Mouse (Mus musculus) large intestine, adult 2 months (tissue): ENCODE results near the gene Hist1h4m. TPM values are rescaled to one million over a fixed set of nuclear protein-coding genes. Genes with fewer than 3 reads are reported as not detected.
"Not testable (repeated sequence)": the region's sequence is repeated elsewhere in the genome, so short reads cannot be mapped to it uniquely, and the experiment has no call there.

Source experiments
- DNase-seq: peaks from one replicate; pipeline ENCODE4 v3.0.0-alpha.2; 2012; ENCODE audit warnings: low read depth, low spot score
- WGBS: fragments of 180-500 bp; shearing (Covaris S2); methylation state at CpG from one replicate; pipeline ENCODE4 v1.1.7; 2018; 5-methylcytosine and 5-hydroxymethylcytosine counted together
- polyA plus RNA-seq: library from polyadenylated mRNA; depleted of rRNA; stranded (reverse); fragments of >200 nt; gene quantifications from 2 replicates; pipeline ENCODE4 v1.2.3, GENCODE M21; 2012

Gene Hist1h4m
- polyA plus RNA-seq, 1 experiment: 0.98 TPM

DNA sequence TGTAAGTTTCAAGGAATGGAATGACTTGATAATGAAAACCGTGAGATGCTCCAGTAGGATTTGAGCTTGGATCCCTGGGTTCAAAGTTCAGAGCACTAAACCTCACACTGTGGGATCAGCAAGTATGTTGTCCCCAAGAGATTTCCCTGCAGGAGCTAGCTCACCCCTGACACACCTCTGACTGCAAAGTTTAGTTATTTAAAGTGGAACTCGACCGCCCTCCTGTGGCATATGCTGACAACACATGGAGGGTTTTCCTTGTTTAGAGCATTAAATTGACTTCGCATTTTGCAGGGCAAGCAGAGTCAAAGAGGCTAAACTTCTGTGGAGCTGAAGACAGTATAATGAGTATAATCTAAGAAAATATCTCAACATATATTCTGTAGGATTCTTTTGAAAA is 8.5 kb upstream of the Hist1h4m start:
- DNase-seq: not testable (repeated sequence)
- no CpG with 5 or more reads among the region's 4 CpGs for WGBS

DNA sequence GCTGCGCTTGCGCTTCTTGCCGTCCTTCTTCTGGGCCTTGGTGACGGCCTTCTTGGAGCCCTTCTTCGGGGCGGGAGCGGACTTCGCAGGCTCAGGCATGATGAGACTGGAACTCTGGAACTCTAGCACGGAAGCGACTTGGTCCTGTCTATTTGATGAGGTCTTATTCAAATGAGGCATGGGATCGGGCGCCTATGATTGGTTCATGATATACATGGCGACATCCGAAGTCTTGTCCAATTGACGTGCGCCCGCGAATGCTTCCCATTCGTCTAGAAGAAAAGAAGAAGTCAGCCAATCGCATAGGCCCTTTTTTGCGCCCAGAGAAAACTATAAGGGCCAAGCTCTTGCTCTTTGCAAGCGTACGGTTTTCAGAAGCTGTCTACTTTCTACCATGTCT is 1.5 kb upstream of the Hist1h4m start, which contains the start of the genes Hist1h2bq and Hist1h2ao:
Hist1h2bq (minus strand) TSS at position 125 of the 400 bp plus-strand sequence.
Hist1h2ao (plus strand) TSS at position 393 of the 400 bp plus-strand sequence.
- DNase-seq: not testable (repeated sequence)

DNA sequence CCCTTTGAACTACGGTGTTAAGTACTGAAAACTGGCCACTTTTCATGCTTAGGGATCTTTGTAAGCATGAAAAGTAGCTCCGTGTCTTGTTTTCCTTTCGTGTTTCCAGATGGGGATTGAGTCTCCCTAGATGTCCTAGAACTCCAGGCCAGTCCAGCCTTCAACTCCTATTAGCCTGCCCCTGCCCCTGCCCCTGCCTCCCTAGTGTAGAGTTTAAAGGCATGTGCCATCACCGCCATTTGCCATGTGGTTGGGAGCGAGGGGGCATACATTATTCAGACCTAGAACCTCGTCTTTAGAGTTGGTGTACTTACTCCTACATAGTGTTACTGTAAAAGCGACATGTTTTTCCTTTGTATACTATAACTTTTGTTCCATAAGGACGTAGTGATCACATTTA is 472 bp upstream of the Hist1h4m start:
- DNase-seq: not testable (repeated sequence)
- WGBS: no CpG with 5 or more reads among the region's 8 CpGs

More for the DNA sequence above, 1.5 kb upstream of the Hist1h4m start, which contains the start of the genes Hist1h2bq and Hist1h2ao:
- no CpG with 5 or more reads among the region's 23 CpGs for WGBS

DNA sequence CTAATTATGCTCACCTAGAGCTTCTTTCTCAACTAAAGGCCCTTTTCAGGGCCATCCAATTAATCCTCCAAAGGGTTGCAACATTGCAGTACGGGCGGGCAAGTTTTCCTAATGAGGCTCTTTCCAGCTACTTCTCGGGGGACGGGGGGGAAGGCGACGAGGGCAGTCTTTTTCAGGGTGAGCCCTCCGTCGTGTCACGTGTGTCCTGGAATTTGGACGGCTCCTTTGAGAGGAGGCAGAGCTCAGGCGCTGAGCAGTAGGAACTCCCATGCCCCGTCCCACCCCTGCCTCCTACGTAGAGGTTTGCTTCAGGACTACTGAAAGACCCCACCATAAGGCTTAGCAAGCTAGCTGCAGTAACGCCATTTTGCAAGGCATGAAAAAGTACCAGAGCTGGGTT is 546 bp downstream of the Hist1h4m start:
- DNase-seq: not testable (repeated sequence)
- WGBS: under 1% methylated on average over 14 of the region's 14 CpGs

DNA sequence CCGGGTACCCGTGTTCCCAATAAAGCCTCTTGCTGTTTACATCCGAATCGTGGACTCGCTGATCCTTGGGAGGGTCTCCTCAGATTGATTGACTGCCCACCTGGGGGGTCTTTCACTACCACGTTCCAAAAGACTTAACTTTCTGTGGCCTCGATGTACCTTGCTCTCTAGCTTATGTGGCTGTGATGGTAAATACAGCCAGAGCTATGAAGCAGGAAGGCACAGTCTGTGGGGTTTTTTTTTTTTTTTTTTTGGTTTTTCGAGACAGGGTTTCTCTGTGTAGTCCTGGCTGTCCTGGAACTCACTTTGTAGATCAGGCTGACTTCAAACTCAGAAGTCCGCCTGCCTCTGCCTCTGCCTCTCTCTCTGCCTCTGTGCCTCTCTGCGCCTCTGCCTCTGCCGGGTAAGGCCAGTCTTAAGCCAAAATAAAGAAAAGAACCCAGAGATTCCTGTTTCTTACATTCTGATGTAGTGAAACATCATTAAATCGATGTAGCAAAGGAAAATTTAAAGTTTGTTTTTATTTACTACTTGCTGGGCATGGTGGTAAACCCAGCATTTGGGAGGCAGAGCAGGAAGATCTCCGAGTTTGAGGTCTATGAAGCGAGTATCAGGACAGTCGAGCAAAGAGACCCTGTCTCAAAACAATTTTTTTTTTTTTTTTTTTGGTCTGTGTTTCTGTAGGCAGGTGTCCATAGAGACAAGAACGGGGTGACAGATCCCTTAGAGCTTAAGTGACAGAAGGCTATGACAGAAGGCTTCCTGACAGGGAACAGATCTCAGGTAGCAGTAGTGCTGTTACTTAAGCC is 8.7 kb downstream of the Hist1h4m start:
- DNase-seq: not testable (repeated sequence)
- 62% methylated on average over 7 of the region's 16 CpGs for WGBS

DNA sequence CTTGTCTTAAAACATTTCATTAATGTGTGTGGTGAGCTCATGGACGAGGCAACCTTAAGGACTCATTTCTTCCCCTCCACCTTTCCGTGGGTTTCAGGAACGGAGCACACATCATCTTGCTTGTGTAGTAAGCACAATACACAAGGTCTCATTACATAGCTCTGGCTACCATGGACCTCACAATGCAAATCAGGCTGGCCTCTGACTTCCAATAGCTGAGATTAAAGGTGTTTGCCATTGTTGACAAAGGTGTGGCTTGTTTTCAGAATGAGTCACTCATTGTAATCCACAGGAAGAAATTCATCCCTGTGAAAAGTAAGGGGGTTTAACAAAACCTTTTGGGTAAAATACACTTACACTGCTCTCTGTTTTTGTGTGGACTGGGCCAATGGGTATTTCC is 17.0 kb downstream of the Hist1h4m start:
- 33% methylated on average over 3 of the region's 3 CpGs for WGBS
- peak; percentile 25 for DNase-seq

DNA sequence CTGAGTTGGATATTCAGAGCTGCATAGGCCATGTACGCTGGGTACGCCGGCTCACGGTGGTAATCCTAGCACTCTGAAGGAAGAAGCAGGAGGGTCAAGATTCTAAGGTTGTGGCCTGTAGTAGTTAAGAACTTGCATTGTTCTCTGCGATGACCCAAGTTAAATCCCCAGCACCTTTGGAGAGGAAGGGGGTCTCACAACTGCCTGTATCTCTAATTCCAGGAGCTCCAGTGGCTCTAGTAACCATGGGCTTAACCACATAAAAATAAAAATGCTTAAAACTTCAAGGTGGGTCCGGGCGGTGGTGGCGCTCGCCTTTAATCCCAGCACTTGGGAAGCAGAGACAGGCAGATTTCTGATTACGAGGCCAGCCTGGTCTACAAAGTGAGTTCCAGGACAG is 18.8 kb downstream of the Hist1h4m start:
- WGBS: 94% methylated on average over 10 of the region's 10 CpGs

DNA sequence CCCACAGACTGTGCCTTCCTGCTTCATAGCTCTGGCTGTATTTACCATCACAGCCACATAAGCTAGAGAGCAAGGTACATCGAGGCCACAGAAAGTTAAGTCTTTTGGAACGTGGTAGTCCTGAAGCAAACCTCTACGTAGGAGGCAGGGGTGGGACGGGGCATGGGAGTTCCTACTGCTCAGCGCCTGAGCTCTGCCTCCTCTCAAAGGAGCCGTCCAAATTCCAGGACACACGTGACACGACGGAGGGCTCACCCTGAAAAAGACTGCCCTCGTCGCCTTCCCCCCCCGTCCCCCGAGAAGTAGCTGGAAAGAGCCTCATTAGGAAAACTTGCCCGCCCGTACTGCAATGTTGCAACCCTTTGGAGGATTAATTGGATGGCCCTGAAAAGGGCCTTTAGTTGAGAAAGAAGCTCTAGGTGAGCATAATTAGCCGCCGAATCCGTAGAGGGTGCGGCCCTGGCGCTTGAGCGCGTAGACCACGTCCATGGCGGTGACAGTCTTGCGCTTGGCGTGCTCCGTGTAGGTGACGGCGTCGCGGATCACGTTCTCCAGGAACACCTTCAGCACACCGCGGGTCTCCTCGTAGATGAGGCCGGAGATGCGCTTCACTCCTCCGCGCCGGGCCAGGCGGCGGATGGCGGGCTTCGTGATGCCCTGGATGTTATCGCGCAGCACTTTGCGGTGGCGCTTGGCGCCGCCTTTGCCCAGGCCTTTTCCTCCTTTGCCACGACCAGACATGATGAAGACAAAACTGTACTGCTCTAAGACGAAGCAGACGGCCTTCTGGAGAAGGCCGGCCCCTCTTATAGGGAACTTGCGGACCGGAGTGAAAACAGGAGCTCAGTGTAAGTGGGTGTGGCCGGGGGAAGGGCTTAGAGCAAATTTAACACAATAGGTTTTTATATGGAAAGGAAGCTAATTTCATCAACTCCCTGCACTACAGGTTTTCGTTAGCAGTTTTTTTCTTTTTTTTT is 20.2 kb downstream of the Hist1h4m start, which contains the start of gene Hist1h4n:
Hist1h4n (minus strand) TSS at position 779 of the 977 bp plus-strand sequence.
- not testable (repeated sequence) for DNase-seq
- WGBS: under 1% methylated on average over 27 of the region's 58 CpGs

More for the DNA sequence above, 18.8 kb downstream of the Hist1h4m start:
- no peak for DNase-seq

DNA sequence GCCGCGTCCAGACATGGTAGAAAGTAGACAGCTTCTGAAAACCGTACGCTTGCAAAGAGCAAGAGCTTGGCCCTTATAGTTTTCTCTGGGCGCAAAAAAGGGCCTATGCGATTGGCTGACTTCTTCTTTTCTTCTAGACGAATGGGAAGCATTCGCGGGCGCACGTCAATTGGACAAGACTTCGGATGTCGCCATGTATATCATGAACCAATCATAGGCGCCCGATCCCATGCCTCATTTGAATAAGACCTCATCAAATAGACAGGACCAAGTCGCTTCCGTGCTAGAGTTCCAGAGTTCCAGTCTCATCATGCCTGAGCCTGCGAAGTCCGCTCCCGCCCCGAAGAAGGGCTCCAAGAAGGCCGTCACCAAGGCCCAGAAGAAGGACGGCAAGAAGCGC is 21.9 kb downstream of the Hist1h4m start, which contains the start of the genes Hist1h2ap and Hist1h2br:
Hist1h2ap (minus strand) TSS at position 47 of the 400 bp plus-strand sequence.
Hist1h2br (plus strand) TSS at position 283 of the 400 bp plus-strand sequence.
- WGBS: no CpG with 5 or more reads among the region's 24 CpGs
- not testable (repeated sequence) for DNase-seq

DNA sequence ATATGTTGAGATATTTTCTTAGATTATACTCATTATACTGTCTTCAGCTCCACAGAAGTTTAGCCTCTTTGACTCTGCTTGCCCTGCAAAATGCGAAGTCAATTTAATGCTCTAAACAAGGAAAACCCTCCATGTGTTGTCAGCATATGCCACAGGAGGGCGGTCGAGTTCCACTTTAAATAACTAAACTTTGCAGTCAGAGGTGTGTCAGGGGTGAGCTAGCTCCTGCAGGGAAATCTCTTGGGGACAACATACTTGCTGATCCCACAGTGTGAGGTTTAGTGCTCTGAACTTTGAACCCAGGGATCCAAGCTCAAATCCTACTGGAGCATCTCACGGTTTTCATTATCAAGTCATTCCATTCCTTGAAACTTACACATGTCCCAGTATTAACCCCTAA is 29.0 kb downstream of the Hist1h4m start:
- WGBS: no CpG with 5 or more reads among the region's 4 CpGs
- not testable (repeated sequence) for DNase-seq

DNA sequence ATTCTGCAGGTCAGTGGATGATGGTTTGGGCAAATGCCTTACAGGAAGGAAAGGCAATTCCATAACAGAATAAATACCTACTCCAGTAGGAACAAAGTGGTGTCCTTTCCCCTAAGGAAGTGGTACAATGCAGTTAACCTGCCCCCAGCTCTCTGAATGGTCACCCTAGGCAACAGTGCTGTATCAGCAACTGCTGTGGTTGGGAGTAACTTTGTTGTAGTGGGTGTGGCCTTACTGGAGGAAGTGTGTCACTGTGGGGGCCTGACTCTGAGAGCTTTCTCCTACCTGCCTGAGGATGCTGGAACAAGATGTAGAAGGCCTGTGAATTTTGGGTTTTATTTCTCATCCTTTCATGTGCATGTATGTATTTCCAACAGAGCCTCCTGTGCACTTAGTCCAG is 34.8 kb downstream of the Hist1h4m start:
- not testable (repeated sequence) for DNase-seq

DNA sequence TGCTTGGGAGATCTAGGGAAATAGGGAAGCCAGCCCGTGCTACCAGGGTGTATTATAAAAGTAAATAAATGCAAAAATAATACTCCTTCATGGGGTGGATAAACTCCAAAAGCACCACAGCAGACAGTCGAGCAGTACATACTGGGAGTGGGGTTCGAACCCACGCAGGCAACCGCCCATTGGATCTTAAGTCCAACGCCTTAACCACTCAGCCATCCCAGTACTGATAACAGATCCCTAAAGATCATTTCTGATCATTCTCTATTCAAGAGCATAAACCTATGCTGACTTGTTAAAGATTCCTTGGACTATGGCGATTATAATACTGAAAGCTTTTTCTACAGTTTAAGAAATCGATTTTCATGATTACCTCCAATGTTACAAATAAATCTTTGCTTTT is 36.3 kb downstream of the Hist1h4m start:
- WGBS: 55% methylated on average over 8 of the region's 8 CpGs

DNA sequence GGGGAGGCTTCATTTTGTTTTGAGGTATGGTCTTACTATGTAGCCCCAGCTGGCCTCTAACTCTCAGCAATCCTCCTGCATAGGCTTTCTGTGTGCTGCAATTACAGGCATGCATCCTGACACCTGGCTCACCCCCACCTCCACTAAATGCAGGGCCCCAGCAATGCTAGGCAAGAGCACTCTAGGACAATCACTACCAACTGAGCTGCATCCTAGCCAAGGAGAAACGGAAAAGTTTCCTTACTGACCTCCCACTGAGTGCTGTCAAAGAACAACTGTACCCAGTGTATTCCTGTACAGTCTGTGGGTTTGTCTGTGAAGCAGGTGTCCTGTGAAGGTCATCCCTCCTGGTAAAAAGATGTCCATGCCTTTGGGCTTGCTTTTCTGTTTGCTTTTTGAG is 39.1 kb downstream of the Hist1h4m start:
- WGBS: 74% methylated on average over 1 of the region's 1 CpGs
- not testable (repeated sequence) for DNase-seq

More for the DNA sequence above, 36.3 kb downstream of the Hist1h4m start:
- no peak for DNase-seq

DNA sequence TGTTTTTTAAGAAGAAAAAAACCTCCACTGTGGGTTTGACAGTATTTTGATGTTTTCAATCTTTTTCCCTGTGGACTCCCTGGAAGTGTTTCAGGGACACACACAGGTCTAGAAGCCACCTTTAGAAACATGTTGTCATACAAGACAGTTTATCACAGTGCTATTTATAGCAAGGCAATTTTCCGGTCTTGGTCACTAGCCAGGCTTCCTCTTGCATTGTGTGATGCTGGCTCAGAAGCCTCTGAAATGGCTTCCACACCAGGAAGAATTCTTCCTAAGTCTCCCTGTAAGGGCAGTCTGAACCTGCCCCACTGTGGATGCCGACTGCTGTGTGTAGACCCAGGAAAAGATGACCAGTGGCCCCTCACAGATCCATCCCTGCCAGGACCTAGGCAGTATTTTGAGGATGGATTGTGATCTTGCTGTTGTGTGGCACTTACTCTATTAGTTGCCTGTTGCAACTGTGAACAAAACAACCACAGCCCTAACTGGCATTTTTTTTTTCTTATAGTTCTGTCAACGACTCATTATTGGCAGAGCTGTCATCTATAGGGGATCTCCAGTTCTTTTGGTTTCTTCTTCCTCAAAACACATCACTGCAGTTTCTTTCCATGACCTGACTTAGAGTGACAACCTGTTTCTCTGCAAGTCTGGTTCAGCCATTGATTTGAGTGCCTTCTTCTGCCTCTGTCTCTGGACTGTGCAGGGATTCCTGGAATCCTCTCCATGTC is 40.8 kb downstream of the Hist1h4m start:
- WGBS: 22% methylated on average over 3 of the region's 3 CpGs
- DNase-seq: no peak

DNA sequence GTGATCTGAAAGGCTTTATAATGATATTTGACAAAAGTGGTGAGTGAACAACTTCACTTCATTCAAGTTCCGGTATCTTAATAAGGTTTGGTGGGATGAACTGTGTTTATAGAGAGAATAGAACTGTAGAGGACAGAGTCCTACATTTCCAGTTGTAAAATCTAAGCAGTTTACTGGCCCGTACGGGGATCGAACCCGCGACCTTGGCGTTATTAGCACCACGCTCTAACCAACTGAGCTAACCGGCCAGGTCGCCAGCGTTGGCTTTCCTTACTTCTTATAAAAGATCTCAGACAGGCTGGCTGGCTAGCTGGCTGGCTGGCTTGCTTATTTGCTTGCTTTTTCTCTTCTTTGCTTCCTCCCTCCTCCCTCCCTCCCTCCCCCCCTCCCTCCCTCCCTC is 43.6 kb downstream of the Hist1h4m start:
- WGBS: 8% methylated on average over 11 of the region's 11 CpGs
- peak; percentile 13 for DNase-seq

DNA sequence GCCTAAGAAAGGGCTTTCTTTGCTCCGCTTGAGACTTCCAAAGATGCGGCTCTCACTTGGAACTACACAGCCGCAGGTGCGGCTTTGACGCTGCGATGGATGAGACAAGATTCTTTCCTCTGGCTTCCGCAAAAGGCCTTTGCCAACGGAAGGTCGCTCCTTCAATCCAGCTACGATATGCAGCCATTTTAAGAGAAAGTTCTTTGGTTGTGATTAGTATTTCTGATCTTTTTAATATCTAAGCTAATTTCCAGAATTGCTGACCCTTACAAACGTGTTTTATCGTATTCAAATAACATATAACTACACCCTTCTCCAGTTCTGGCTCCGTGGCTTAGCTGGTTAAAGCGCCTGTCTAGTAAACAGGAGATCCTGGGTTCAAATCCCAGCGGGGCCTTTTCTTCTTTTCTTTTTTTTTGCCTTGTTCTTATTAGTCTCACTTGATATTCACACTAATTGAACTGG is 44.2 kb downstream of the Hist1h4m start:
- peak; percentile 8 for DNase-seq
- 12% methylated on average over 15 of the region's 15 CpGs for WGBS

DNA sequence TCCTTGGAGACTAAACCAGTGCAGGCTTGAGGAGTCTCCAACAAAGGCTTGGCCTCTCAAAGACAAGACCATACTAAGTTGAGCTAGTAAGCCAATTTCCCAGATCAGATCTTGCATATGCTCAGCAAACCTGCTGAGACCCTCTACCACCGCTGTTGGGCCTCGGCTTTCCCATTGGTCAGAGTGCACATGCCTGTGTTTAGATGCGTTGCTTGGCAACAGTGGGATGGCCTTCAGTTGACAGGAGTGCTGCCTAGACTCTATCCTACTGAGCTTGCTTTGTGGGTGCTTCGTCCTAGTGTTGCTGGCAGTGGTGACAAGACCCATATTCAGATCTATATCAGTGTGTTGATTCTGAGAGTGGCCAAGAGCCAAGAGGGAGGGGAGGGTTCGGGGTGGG is 50.1 kb downstream of the Hist1h4m start:
- no peak for DNase-seq
- WGBS: 40% methylated on average over 5 of the region's 5 CpGs
